Mouse (Mus musculus): Measurements from ENCODE around the gene Tchhl1. TPM values are rescaled to one million over a fixed set of nuclear protein-coding genes. Genes with fewer than 3 reads are reported as not detected.

The Tchhl1 gene
- polyA plus RNA-seq, 1 experiment: not detected

- Histone ChIP-seq H3K4me3 (replicated peaks; ENCODE audit: control insufficient read depth, low read depth, low read length) (no peak overlapping the region), H3K27ac (ENCODE audit: control insufficient read depth, insufficient read depth, low read depth, low read length, poor library complexity) (no peak overlapping the region), H3K4me1 (ENCODE audit: control insufficient read depth, insufficient read depth, low read length) (peaks cover 1% of the 10 kb centered on the region; the same call in 1 of the 2 replicates)
- under 1% methylated on average over 59 of the region's 59 CpGs for WGBS
- TF ChIP-seq POLR2A (IDR thresholded peaks at IDR 0.05; ENCODE audit: borderline replicate concordance, control insufficient read depth, low read depth, low read length): no peak
- no peak for TF ChIP-seq CTCF (IDR thresholded peaks at IDR 0.05; ENCODE audit: control insufficient read depth, insufficient read depth, low read length)
These were observed 21.3 kb upstream of the Tchhl1 start for GRCm38 (mm10) chr3:93447138-93447841.

- TF ChIP-seq POLR2A (IDR thresholded peaks at IDR 0.05; ENCODE audit: borderline replicate concordance, control insufficient read depth, low read depth, low read length): no peak
- TF ChIP-seq CTCF (IDR thresholded peaks at IDR 0.05; ENCODE audit: control insufficient read depth, insufficient read depth, low read length): no peak
- H3K27ac ChIP-seq (ENCODE audit: control insufficient read depth, insufficient read depth, low read depth, low read length, poor library complexity): no peak overlapping the region
- H3K4me1 ChIP-seq (ENCODE audit: control insufficient read depth, insufficient read depth, low read length): no peaks in the 10 kb centered on the region
- H3K4me3 ChIP-seq (replicated peaks; ENCODE audit: control insufficient read depth, low read depth, low read length): no peak overlapping the region
- WGBS: 63% methylated on average over 3 of the region's 3 CpGs
These were observed 2.0 kb upstream of the Tchhl1 start for GRCm38 (mm10) chr3:93466556-93466955.

- no peak overlapping the region for H3K4me3 ChIP-seq (replicated peaks; ENCODE audit: control insufficient read depth, low read depth, low read length)
- H3K27ac ChIP-seq (ENCODE audit: control insufficient read depth, insufficient read depth, low read depth, low read length, poor library complexity): no peak overlapping the region
- no peaks in the 10 kb centered on the region for H3K4me1 ChIP-seq (ENCODE audit: control insufficient read depth, insufficient read depth, low read length)
- 78% methylated on average over 4 of the region's 4 CpGs for WGBS
- TF ChIP-seq CTCF (IDR thresholded peaks at IDR 0.05; ENCODE audit: control insufficient read depth, insufficient read depth, low read length): no peak
- TF ChIP-seq POLR2A (IDR thresholded peaks at IDR 0.05; ENCODE audit: borderline replicate concordance, control insufficient read depth, low read depth, low read length): no peak
These were observed 1.4 kb upstream of the Tchhl1 start for GRCm38 (mm10) chr3:93467130-93467529.

- Histone ChIP-seq H3K4me1 (ENCODE audit: control insufficient read depth, insufficient read depth, low read length) (no peaks in the 10 kb centered on the region), H3K4me3 (replicated peaks; ENCODE audit: control insufficient read depth, low read depth, low read length) (no peak overlapping the region), H3K27ac (ENCODE audit: control insufficient read depth, insufficient read depth, low read depth, low read length, poor library complexity) (no peak overlapping the region)
- TF ChIP-seq CTCF (IDR thresholded peaks at IDR 0.05; ENCODE audit: control insufficient read depth, insufficient read depth, low read length): no peak
- no peak for TF ChIP-seq POLR2A (IDR thresholded peaks at IDR 0.05; ENCODE audit: borderline replicate concordance, control insufficient read depth, low read depth, low read length)
- WGBS: 32% methylated on average over 3 of the region's 3 CpGs
These were observed 1.1 kb downstream of the Tchhl1 start for GRCm38 (mm10) chr3:93469629-93470028.

- H3K4me1 ChIP-seq (ENCODE audit: control insufficient read depth, insufficient read depth, low read length): no peaks in the 10 kb centered on the region
- WGBS: 86% methylated on average over 1 of the region's 1 CpGs
These were observed 11.5 kb downstream of the Tchhl1 start for GRCm38 (mm10) chr3:93480053-93480452.

GRCm38 (mm10) chr3:93481982-93482616, 13.5 kb downstream of the Tchhl1 start:
- no peaks in the 10 kb centered on the region for H3K4me1 ChIP-seq (ENCODE audit: control insufficient read depth, insufficient read depth, low read length)
- no peak overlapping the region for H3K4me3 ChIP-seq (replicated peaks; ENCODE audit: control insufficient read depth, low read depth, low read length)
- WGBS: 67% methylated on average over 2 of the region's 2 CpGs
- H3K27ac ChIP-seq (ENCODE audit: control insufficient read depth, insufficient read depth, low read depth, low read length, poor library complexity): no peak overlapping the region
- no peak for TF ChIP-seq CTCF (IDR thresholded peaks at IDR 0.05; ENCODE audit: control insufficient read depth, insufficient read depth, low read length)
- no peak for TF ChIP-seq POLR2A (IDR thresholded peaks at IDR 0.05; ENCODE audit: borderline replicate concordance, control insufficient read depth, low read depth, low read length)

More at GRCm38 (mm10) chr3:93480053-93480452, 11.5 kb downstream of the Tchhl1 start:
- no peak overlapping the region for H3K4me3 ChIP-seq (replicated peaks; ENCODE audit: control insufficient read depth, low read depth, low read length)
- no peak overlapping the region for H3K27ac ChIP-seq (ENCODE audit: control insufficient read depth, insufficient read depth, low read depth, low read length, poor library complexity)
- TF ChIP-seq CTCF (IDR thresholded peaks at IDR 0.05; ENCODE audit: control insufficient read depth, insufficient read depth, low read length): no peak
- no peak for TF ChIP-seq POLR2A (IDR thresholded peaks at IDR 0.05; ENCODE audit: borderline replicate concordance, control insufficient read depth, low read depth, low read length)

- Histone ChIP-seq H3K4me1 (ENCODE audit: control insufficient read depth, insufficient read depth, low read length) (no peaks in the 10 kb centered on the region), H3K4me3 (replicated peaks; ENCODE audit: control insufficient read depth, low read depth, low read length) (no peak overlapping the region), H3K27ac (ENCODE audit: control insufficient read depth, insufficient read depth, low read depth, low read length, poor library complexity) (no peak overlapping the region)
- WGBS: 82% methylated on average over 3 of the region's 3 CpGs
- TF ChIP-seq CTCF (IDR thresholded peaks at IDR 0.05; ENCODE audit: control insufficient read depth, insufficient read depth, low read length): no peak
- no peak for TF ChIP-seq POLR2A (IDR thresholded peaks at IDR 0.05; ENCODE audit: borderline replicate concordance, control insufficient read depth, low read depth, low read length)
These were observed 17.1 kb downstream of the Tchhl1 start for GRCm38 (mm10) chr3:93485611-93486010.

GRCm38 (mm10) chr3:93488541-93488940, 20.0 kb downstream of the Tchhl1 start:
- H3K4me3 ChIP-seq (replicated peaks; ENCODE audit: control insufficient read depth, low read depth, low read length): no peak overlapping the region
- no peak overlapping the region for H3K27ac ChIP-seq (ENCODE audit: control insufficient read depth, insufficient read depth, low read depth, low read length, poor library complexity)
- TF ChIP-seq CTCF (IDR thresholded peaks at IDR 0.05; ENCODE audit: control insufficient read depth, insufficient read depth, low read length): no peak
- TF ChIP-seq POLR2A (IDR thresholded peaks at IDR 0.05; ENCODE audit: borderline replicate concordance, control insufficient read depth, low read depth, low read length): no peak
- 72% methylated on average over 2 of the region's 2 CpGs for WGBS
- H3K4me1 ChIP-seq (ENCODE audit: control insufficient read depth, insufficient read depth, low read length): no peaks in the 10 kb centered on the region
